Mouse (Mus musculus) liver, postnatal 0 days (tissue): Measurements from ENCODE around the gene Gm4737. TPM values are rescaled to one million over a fixed set of nuclear protein-coding genes. Genes with fewer than 3 reads are reported as not detected.
A peak's percentile ranks its signal among the peaks of the same experiment; 100 is the strongest.

Source experiments
- ATAC-seq: fragments of 200-750 bp; cut with Nextera tagmentation; 2 replicates; pipeline ENCODE4 v1.8.0; 2017; ENCODE audit warnings: mild to moderate bottlenecking, moderate library complexity
- DNase-seq: peaks from one replicate; pipeline ENCODE4 v3.0.0-alpha.2; 2016
- H3K27ac ChIP-seq: fragments of 300-500 bp; sonication (generic); 2 replicates; pipeline ENCODE4 v1.5.1; 2014; ENCODE audit warnings: antibody characterized with exemption, moderate library complexity, mild to moderate bottlenecking, low read depth
- H3K27me3 ChIP-seq: fragments of 300-500 bp; sonication (generic); 2 replicates; pipeline ENCODE4 v1.6.1; 2014; ENCODE audit warnings: low read length, control low read depth, mixed read lengths; ENCODE audit not compliant: insufficient read depth
- H3K36me3 ChIP-seq: fragments of 300-500 bp; sonication (generic); replicated peaks from 2 replicates; pipeline ENCODE4 v1.6.1; 2014; ENCODE audit warnings: mild to moderate bottlenecking, control low read depth, low read length, moderate library complexity, mixed read lengths; ENCODE audit not compliant: insufficient read depth
- H3K4me1 ChIP-seq: fragments of 300-500 bp; sonication (generic); 2 replicates; pipeline ENCODE4 v1.6.1; 2014; ENCODE audit warnings: antibody characterized with exemption, mild to moderate bottlenecking, control low read depth; ENCODE audit not compliant: insufficient read depth
- H3K4me2 ChIP-seq: fragments of 300-500 bp; sonication (generic); 2 replicates; pipeline ENCODE4 v1.6.1; 2014; ENCODE audit warnings: low read depth, mild to moderate bottlenecking, low read length, moderate library complexity, mixed read lengths
- H3K4me3 ChIP-seq: fragments of 300-500 bp; sonication (generic); 2 replicates; pipeline ENCODE4 v1.5.1; 2014; ENCODE audit warnings: low read depth, low read length
- H3K9ac ChIP-seq: fragments of 300-500 bp; sonication (generic); replicated peaks from 2 replicates; pipeline ENCODE4 v1.6.1; 2014; ENCODE audit warnings: mild to moderate bottlenecking, moderate library complexity
- H3K9me3 ChIP-seq: fragments of 300-500 bp; sonication (generic); 2 replicates; pipeline ENCODE4 v1.6.1; 2016; ENCODE audit warnings: mild to moderate bottlenecking, control low read depth, low read length, mixed read lengths
- CTCF ChIP-seq: sonication (generic); IDR thresholded peaks from 2 replicates; pipeline ENCODE4 v1.5.1; 2016; ENCODE audit warnings: antibody characterized with exemption, low read depth
- EP300 ChIP-seq: IDR thresholded peaks from 2 replicates; pipeline ENCODE4 v1.6.1; 2016; ENCODE audit warnings: antibody characterized with exemption, low read depth, mild to moderate bottlenecking
- WGBS: fragments of 180-500 bp; shearing (Covaris S2); extraction: QIAGEN DNeasy Blood & Tissue Kit; methylation state at CpG from one replicate; pipeline ENCODE4 v1.1.7; 2014; ENCODE audit not compliant: insufficient replicate concordance; 5-methylcytosine and 5-hydroxymethylcytosine counted together
- polyA plus RNA-seq: library from polyadenylated mRNA; unstranded; fragments of >200 nt; fragmentation: Nextera tagmentation; extraction: Ambion mirVana; gene quantifications from 2 replicates; pipeline ENCODE4 v1.2.1, GENCODE M21; 2015

Gm4737 gene
- polyA plus RNA-seq, 1 experiment from 2014 or later, result 10.3 TPM

DNA sequence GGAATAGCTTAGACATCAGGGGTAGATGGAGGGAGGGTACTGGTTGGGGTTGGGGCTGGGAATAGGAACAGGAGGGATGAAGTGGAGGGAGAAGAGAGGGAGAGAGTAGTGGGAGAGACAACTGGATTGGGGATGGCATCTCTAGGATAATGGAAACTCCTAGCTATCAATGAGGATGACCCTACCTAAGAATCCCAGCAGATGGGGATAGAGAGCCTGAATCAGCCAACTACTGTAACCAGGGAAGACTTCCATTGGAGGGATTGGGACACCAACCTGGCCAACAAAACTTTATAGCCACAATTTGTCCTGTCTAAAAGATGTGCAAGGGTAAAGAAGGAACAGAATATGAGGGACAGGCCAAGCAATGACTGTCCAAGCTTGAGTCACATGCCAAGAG lies 3.7 kb downstream of the Gm4737 start:
- DNase-seq (no peak), ATAC-seq (no peak)
- TF ChIP-seq CTCF (peak; percentile 19; the same call in 1 of the 2 replicates), EP300 (no peak)
- H3K4me2 ChIP-seq, result no peak overlapping the region
- H3K4me1 ChIP-seq, result no peaks in the 10 kb centered on the region
- no peaks in the 10 kb centered on the region for H3K27me3 ChIP-seq
- no peak overlapping the region for H3K4me3 ChIP-seq
- no peaks in the 10 kb centered on the region for H3K36me3 ChIP-seq
- H3K27ac ChIP-seq, result no peak overlapping the region
- no peak overlapping the region for H3K9ac ChIP-seq
- H3K9me3 ChIP-seq, result no peaks in the 10 kb centered on the region

DNA sequence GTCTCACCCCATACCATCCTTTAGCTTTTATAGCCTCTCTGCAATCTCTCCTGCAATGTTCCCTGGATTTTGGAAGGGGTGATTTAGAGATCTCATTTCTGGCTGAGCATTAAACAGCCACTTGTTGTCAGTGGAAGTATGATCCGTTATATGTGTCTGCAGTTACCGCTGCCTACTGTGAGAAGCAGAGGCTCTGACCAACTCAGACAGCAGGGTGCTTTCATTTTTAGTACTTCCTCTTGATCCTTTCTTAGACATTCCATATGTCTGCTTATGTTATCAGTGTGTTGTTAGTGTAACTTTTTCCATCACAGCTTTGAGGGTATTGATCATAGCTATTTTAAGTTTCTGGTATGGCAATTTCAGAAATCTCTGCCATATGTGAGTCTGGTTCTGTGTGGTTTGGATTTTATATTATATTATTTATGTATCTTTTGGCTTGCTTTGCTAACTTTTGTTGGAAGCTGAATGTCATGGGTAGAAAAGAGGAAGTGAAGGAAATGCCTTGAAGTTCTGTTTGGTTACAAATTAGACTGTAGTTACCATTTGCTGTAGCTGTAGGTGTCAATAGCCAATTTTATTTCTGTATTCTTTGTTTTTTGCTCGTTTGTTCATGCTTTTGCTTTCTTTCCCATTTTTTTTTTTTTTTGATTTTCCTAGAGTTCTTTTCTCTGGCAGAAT lies 6.1 kb downstream of the Gm4737 start:
- H3K4me1 ChIP-seq, result no peaks in the 10 kb centered on the region
- no peaks in the 10 kb centered on the region for H3K9me3 ChIP-seq
- DNase-seq, result no peak
- H3K27ac ChIP-seq, result no peak overlapping the region
- no peak overlapping the region for H3K9ac ChIP-seq
- H3K4me3 ChIP-seq, result no peak overlapping the region
- H3K27me3 ChIP-seq, result no peaks in the 10 kb centered on the region
- WGBS, result 33% methylated on average over 3 of the region's 3 CpGs
- no peaks in the 10 kb centered on the region for H3K36me3 ChIP-seq
- no peak for ATAC-seq
- no peak overlapping the region for H3K4me2 ChIP-seq
- TF ChIP-seq CTCF (no peak), EP300 (no peak)

DNA sequence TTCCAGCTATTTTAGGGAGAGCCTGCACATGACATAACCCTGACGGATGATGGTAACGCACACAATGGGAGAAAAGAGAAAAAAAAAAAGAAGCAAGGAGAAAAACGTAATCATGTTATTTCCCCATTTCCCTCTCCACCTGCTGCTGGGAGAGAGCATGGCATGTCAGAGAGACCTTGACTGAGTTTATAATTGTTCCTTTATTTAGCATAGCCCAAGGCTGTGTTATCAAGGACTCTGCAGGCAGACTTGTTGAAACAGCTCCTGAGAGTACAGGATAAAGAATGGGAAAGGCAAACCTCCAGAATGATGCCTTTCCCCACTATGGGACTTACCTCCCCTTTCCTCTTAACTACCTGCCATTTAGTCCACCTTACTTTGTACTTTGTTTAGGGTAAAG lies 7.9 kb downstream of the Gm4737 start:
- Histone ChIP-seq H3K4me3 (no peak overlapping the region), H3K36me3 (no peaks in the 10 kb centered on the region), H3K4me2 (no peak overlapping the region), H3K9ac (no peak overlapping the region), H3K27me3 (no peaks in the 10 kb centered on the region), H3K9me3 (no peaks in the 10 kb centered on the region), H3K4me1 (no peaks in the 10 kb centered on the region), H3K27ac (no peak overlapping the region)
- 75% methylated on average over 3 of the region's 3 CpGs for WGBS
- ATAC-seq, result no peak
- TF ChIP-seq EP300 (no peak), CTCF (no peak)
- no peak for DNase-seq

GRCm38 (mm10) chr16:46122238-46122637 lies 32.6 kb downstream of the Gm4737 start:
- H3K4me1 ChIP-seq, result no peaks in the 10 kb centered on the region
- DNase-seq, result no peak
- no peak overlapping the region for H3K27ac ChIP-seq
- ATAC-seq, result no peak
- no peaks in the 10 kb centered on the region for H3K27me3 ChIP-seq
- H3K9me3 ChIP-seq, result no peaks in the 10 kb centered on the region
- no peaks in the 10 kb centered on the region for H3K36me3 ChIP-seq
- H3K4me3 ChIP-seq, result no peak overlapping the region
- H3K9ac ChIP-seq, result no peak overlapping the region
- TF ChIP-seq CTCF, result no peak
- no peak for TF ChIP-seq EP300
- no peak overlapping the region for H3K4me2 ChIP-seq

- H3K4me3 ChIP-seq, result no peak overlapping the region
- WGBS, result 42% methylated on average over 2 of the region's 2 CpGs
- TF ChIP-seq CTCF, result peak; percentile 41
- TF ChIP-seq EP300, result no peak
- H3K36me3 ChIP-seq, result no peaks in the 10 kb centered on the region
- no peaks in the 10 kb centered on the region for H3K9me3 ChIP-seq
- H3K9ac ChIP-seq, result no peak overlapping the region
- ATAC-seq, result no peak
- DNase-seq, result no peak
- H3K4me2 ChIP-seq, result no peak overlapping the region
- no peaks in the 10 kb centered on the region for H3K27me3 ChIP-seq
- no peak overlapping the region for H3K27ac ChIP-seq
- H3K4me1 ChIP-seq, result no peaks in the 10 kb centered on the region
Observed at GRCm38 (mm10) chr16:46121420-46121819, 33.5 kb downstream of the Gm4737 start.

DNA sequence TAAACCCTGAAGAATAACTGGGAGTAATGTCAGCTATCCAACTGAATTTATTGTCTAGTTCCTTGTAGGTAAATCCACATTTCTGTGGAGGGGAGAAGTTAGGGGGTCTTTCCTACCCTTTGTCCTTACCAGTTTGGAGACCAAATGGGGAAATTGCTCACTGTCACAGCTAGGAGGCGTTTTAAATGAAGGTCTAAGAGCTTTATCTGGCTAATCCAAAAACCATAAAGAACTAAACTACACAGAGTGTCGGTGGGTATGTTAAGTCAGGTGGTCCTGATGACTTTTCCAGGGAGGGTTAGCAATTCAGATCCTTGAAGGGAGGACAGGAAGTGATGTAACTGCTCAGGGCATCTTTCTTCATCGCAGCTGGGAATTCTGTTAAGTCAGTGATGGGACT lies 34.3 kb downstream of the Gm4737 start:
- Histone ChIP-seq H3K4me3 (no peak overlapping the region), H3K4me2 (no peak overlapping the region), H3K27ac (no peak overlapping the region), H3K9me3 (no peaks in the 10 kb centered on the region), H3K27me3 (no peaks in the 10 kb centered on the region), H3K36me3 (no peaks in the 10 kb centered on the region), H3K4me1 (no peaks in the 10 kb centered on the region), H3K9ac (no peak overlapping the region)
- no peak for DNase-seq
- WGBS, result 37% methylated on average over 3 of the region's 3 CpGs
- TF ChIP-seq CTCF (no peak), EP300 (no peak)
- ATAC-seq, result no peak

- no peaks in the 10 kb centered on the region for H3K9me3 ChIP-seq
- TF ChIP-seq CTCF (no peak), EP300 (no peak)
- no peak within 1 kb of the TSS for H3K4me2 ChIP-seq
- no peak within 1 kb of the TSS for H3K27ac ChIP-seq
- no peaks in the 10 kb centered on the region for H3K36me3 ChIP-seq
- H3K4me3 ChIP-seq, result no peak within 1 kb of the TSS
- no peak for ATAC-seq
- DNase-seq, result no peak
- no peaks in the 10 kb centered on the region for H3K4me1 ChIP-seq
- no peaks in the 10 kb centered on the region for H3K27me3 ChIP-seq
- 37% methylated on average over 10 of the region's 10 CpGs for WGBS
- no peak within 1 kb of the TSS for H3K9ac ChIP-seq
Observed at GRCm38 (mm10) chr16:46120020-46120419, 34.9 kb downstream of the Gm4737 start, which contains the start of gene Cd96. Gene Cd96, minus strand, starts transcription at chr16:46120251.
